ENCODE assay signal across 9 mouse cellular contexts in the genomic region with DNA sequence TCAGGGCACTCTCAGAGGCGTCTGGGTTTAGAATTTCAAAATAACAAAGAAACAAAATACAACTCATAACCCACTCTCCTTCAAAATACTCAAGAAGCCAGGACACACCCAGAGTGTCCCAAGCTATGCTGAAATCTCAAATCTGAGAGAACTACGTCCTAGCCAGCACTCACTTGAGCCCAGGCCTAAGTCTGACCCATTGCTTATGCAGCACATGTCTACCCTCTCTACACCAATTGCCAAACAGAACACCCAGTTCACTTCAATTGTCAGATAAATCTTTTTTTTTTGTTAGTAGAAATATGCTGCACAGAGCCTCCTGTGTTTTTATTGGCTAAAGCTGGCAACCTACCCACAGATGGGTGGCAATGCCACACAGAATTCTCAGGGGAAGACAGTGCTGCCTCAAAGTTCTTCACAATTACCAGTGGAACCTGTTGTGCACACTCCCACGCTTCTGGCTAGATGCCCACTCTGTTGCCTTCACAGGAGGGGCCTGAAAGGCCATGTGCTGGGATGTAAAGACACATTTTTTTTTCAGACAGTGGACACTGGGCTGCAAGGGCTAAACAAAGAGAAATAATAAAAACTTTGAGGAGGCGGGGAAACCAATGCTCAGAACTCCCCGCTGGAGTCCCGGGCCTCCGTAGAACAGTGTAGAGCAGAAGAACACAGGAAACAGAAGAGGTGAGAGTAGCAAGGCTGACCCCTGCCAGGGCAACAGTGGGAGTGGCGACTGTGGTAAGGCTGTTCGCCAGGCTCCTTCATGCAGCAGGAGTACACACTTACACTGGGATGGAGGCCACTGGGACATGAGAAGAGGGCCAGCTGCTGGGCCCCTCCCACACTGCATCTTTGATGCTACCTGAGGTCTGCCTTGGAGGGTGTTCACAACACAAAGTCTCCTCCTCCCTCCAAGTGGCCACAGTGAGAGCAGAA.
DNase-seq lines count a peak whose midpoint lies in the region; ATAC-seq and TF ChIP-seq lines count a peak whose summit lies in the region.
"Had no signal": no experiment of that assay in that cellular context is flagged by ENCODE, and none has a peak within 500 bp of the region (broad histone marks: within the 10 kb centered on the region; RNA-seq: fewer than 3 reads in every experiment).

No protein-coding gene starts in this region.

- no peak overlapping the region for H3K9ac ChIP-seq in intestine, embryonic 14.5 days (ENCODE audit: low read length)
- no peak overlapping the region for H3K9ac ChIP-seq in intestine, postnatal 0 days (ENCODE audit: low read depth, low read length)

- H3K4me1 ChIP-seq in intestine, embryonic 14.5 days (replicated peaks; ENCODE audit: control insufficient read depth, insufficient read depth, low read length), result no peaks in the 10 kb centered on the region
- no peaks in the 10 kb centered on the region for H3K4me1 ChIP-seq in intestine, postnatal 0 days (replicated peaks; ENCODE audit: control insufficient read depth, insufficient read depth, low read length)

- TF ChIP-seq CTCF in intestine, postnatal 0 days (IDR thresholded peaks at IDR 0.05; ENCODE audit: low read depth), result no peak

- no peaks in the 10 kb centered on the region for H3K36me3 ChIP-seq in intestine, embryonic 14.5 days (ENCODE audit: control insufficient read depth, insufficient read depth, low read length)
- no peaks in the 10 kb centered on the region for H3K36me3 ChIP-seq in intestine, postnatal 0 days (ENCODE audit: control insufficient read depth, insufficient read depth)

- no peak overlapping the region for H3K4me2 ChIP-seq in intestine, embryonic 14.5 days (ENCODE audit: low read length)
- no peak overlapping the region for H3K4me2 ChIP-seq in intestine, postnatal 0 days (replicated peaks; ENCODE audit: low read depth)

- H3K27ac ChIP-seq in intestine, embryonic 14.5 days (ENCODE audit: low read depth), result no peak overlapping the region
- H3K27ac ChIP-seq in intestine, postnatal 0 days (ENCODE audit: low read depth, low read length), result no peak overlapping the region

- 0 out of 2 replicates have a peak, but pooled peaks have one; percentile 27 for ATAC-seq in intestine, embryonic 14.5 days (replicated peaks; ENCODE audit: low FRiP score, low TSS enrichment, low read depth)
- no peak for ATAC-seq in intestine, postnatal 0 days
- ATAC-seq in megakaryocyte-erythroid progenitor cell, adult 5-6 weeks (replicated peaks; ENCODE audit: low FRiP score, low TSS enrichment, poor library complexity, severe bottlenecking), result no peak

- H3K27me3 ChIP-seq in intestine, embryonic 14.5 days (replicated peaks; ENCODE audit: control insufficient read depth, insufficient read depth, low read length), result no peaks in the 10 kb centered on the region
- H3K27me3 ChIP-seq in intestine, postnatal 0 days (replicated peaks; ENCODE audit: control insufficient read depth, insufficient read depth, low read length), result no peaks in the 10 kb centered on the region

- no peak for DNase-seq in intestine, embryonic 14.5 days (ENCODE audit: low spot score)
- DNase-seq in MN1 (ENCODE audit: low spot score), result peak; percentile 53
- peak; percentile 32 to 33 for DNase-seq in cerebellum, adult 18-20 months
- DNase-seq in layer of hippocampus, postnatal 14 days (ENCODE audit: low spot score in 2 of 2), result peak; percentile 40 to 60
- DNase-seq in retina, postnatal 1 day, result no peak
- no peak for DNase-seq in urinary bladder, postnatal 4 days (ENCODE audit: low spot score in 2 of 2)
- DNase-seq: heart, postnatal 14 days had no signal

- WGBS in intestine, embryonic 14.5 days, result 73% methylated on average over 9 of the region's 9 CpGs
- WGBS in intestine, postnatal 0 days, result 83% methylated on average over 9 of the region's 9 CpGs

- no peak overlapping the region for H3K4me3 ChIP-seq in intestine, embryonic 14.5 days (ENCODE audit: low read depth, low read length)
- H3K4me3 ChIP-seq in intestine, postnatal 0 days (ENCODE audit: low read depth, low read length), result no peak overlapping the region

- H3K9me3 ChIP-seq in intestine, embryonic 14.5 days (ENCODE audit: control insufficient read depth, low read length), result no peaks in the 10 kb centered on the region
- no peaks in the 10 kb centered on the region for H3K9me3 ChIP-seq in intestine, postnatal 0 days (ENCODE audit: control insufficient read depth)

Comparison
In these comparisons a context has a peak if more than half of its experiments do, and no peak if none do; other contexts are left out.
1. DNase-seq: peak in MN1 (single experiment), cerebellum, adult 18-20 months (2 of 2) and layer of hippocampus, postnatal 14 days (2 of 2); none in intestine, embryonic 14.5 days (single experiment), retina, postnatal 1 day (single experiment) and urinary bladder, postnatal 4 days (0 of 2).